Mouse (Mus musculus) gastrocnemius, adult 2 months (tissue): ENCODE measurements at regions not wholly inside any gene's neighbourhood (a gene's known extent, or its start where the extent isn't known, plus 50 kb on each side); places are given as distances from the start of the nearest gene placed in this dataset.

Experiments
- DNase-seq: peaks from one replicate; pipeline ENCODE4 v3.0.0; 2022
- H3K27ac ChIP-seq: fragments of 200-600 bp; 2 replicates; pipeline ENCODE4 v1.8.1; 2022; ENCODE audit warnings: mild to moderate bottlenecking
- H3K4me3 ChIP-seq: fragments of 200-600 bp; 2 replicates; pipeline ENCODE4 v1.8.1; 2022; ENCODE audit warnings: mild to moderate bottlenecking, moderate library complexity
- CTCF ChIP-seq: fragments of 200-600 bp; IDR thresholded peaks from 2 replicates; pipeline ENCODE4 v1.8.1; 2022; ENCODE audit warnings: antibody characterized with exemption, mild to moderate bottlenecking, moderate library complexity
- intact Hi-C: fragments of 180-260 bp; cut with DNase I; formaldehyde crosslinking; loops from one replicate; pipeline ENCODE4 v1.15.1; 2025

GRCm38 (mm10) chr8:89439304-89439703, 395.3 kb upstream of the Sall1 start:
- H3K4me3 ChIP-seq, result no peak overlapping the region
- no peak for DNase-seq
- H3K27ac ChIP-seq, result no peak overlapping the region
- no peak for TF ChIP-seq CTCF
- intact Hi-C loops, result no loop called here

DNA sequence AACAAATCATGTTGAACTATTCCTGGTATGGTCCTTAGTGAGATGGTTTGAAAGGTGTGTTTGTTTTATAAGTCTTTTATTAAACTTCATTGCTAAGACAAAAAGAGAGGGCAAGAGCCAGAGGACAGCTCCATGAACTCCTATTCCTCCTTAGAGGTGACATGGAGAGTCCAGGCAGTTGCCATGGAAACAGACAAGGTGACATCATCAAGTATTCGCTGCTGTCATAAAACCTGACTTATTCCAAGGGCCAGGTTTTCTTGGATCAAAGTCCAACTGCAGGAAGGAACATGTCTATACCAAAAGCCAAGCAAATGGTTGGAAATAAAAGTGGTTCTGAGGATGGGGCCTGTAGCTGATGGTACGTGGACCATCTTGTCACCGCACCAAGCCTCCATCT, 383.0 kb upstream of the Sall1 start:
- DNase-seq, result no peak
- Histone ChIP-seq H3K27ac (no peak overlapping the region), H3K4me3 (no peak overlapping the region)
- intact Hi-C loops, result no loop called here
- no peak for TF ChIP-seq CTCF

GRCm38 (mm10) chr8:89415287-89415686, 371.3 kb upstream of the Sall1 start:
- TF ChIP-seq CTCF, result no peak
- intact Hi-C loops, result no loop called here

DNA sequence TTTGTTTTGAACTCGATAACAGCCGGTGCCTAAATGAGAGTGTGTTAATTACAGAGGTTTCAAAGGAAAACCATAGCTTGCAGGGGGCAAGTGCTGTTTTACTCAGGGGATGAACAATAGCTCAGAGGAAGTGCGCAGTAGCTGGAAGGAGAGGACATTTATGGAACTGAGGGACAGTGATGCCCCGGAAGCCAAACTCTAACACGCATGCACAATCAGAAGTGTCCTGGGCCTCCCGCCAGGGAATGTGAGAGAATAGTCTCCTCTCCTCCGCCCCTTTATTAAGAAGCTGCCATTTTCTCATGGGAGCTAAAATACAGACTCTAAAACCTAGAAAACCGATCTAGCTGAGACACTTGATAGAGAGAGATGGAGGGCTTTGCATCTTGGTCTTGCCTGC, 368.5 kb upstream of the Sall1 start:
- Histone ChIP-seq H3K4me3 (no peak overlapping the region), H3K27ac (no peak overlapping the region)
- intact Hi-C loops, result no loop called here
- no peak for TF ChIP-seq CTCF
- DNase-seq, result no peak

More at GRCm38 (mm10) chr8:89415287-89415686, 371.3 kb upstream of the Sall1 start:
- Histone ChIP-seq H3K27ac (no peak overlapping the region), H3K4me3 (no peak overlapping the region)
- no peak for DNase-seq

- TF ChIP-seq CTCF, result no peak
- intact Hi-C loops, result no loop called here
- Histone ChIP-seq H3K27ac (no peak overlapping the region), H3K4me3 (no peak overlapping the region)
- DNase-seq, result no peak
Measured at GRCm38 (mm10) chr8:89412046-89412445, 368.1 kb upstream of the Sall1 start.

DNA sequence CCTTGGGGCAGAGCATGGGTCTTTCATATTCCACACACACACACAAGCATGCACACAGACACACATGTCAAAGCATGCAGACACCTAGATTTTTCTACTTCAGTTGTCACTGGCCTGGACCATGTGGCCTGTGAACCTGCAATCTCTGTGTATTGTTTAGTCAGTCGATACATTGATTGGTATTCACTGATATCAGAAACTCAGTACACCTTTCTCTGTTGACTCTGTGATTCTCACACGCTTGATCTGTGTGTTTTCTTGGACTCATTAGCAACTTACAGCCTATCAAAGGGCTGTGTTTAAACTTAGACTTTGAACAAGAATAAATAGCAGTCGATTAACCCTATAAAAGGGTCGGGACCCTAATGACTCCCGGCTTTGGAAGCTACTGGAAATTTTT, 362.7 kb upstream of the Sall1 start:
- no peak for TF ChIP-seq CTCF
- intact Hi-C loops, result no loop called here
- Histone ChIP-seq H3K27ac (no peak overlapping the region), H3K4me3 (no peak overlapping the region)
- DNase-seq, result no peak

GRCm38 (mm10) chr8:89404287-89404686, 360.3 kb upstream of the Sall1 start:
- no peak for DNase-seq
- no peak for TF ChIP-seq CTCF
- no peak overlapping the region for H3K27ac ChIP-seq
- H3K4me3 ChIP-seq, result no peak overlapping the region
- intact Hi-C loops, result no loop called here

GRCm38 (mm10) chr8:89396673-89397072, 352.7 kb upstream of the Sall1 start:
- Histone ChIP-seq H3K27ac (no peak overlapping the region), H3K4me3 (no peak overlapping the region)
- intact Hi-C loops, result no loop called here
- no peak for TF ChIP-seq CTCF
- DNase-seq, result no peak

DNA sequence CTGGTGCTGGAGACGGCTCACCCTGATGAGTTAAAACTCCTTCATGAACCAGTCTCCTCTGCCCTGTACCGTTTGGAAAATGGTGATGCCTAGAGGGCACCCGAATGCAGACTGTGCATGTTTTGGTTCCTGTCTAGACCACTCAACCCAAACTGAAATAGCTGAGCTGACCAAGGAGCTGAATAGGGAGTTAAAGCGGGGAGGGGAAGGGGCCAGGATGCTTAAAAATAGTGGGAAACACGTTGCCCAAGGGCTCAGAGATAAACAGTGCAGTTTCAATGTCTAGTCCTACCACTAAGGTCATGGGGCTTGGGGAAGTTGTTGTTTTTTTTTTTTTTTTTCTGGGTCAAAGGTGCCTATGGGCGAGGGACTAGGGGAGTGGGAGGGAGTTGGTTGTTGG, 348.8 kb upstream of the Sall1 start:
- intact Hi-C loops, result no loop called here
- H3K4me3 ChIP-seq, result no peak overlapping the region
- TF ChIP-seq CTCF, result no peak
- no peak overlapping the region for H3K27ac ChIP-seq
- no peak for DNase-seq

GRCm38 (mm10) chr8:89388761-89389160, 344.8 kb upstream of the Sall1 start:
- intact Hi-C loops, result no loop called here
- TF ChIP-seq CTCF, result no peak
- Histone ChIP-seq H3K4me3 (no peak overlapping the region), H3K27ac (no peak overlapping the region)
- DNase-seq, result no peak

- no peak for TF ChIP-seq CTCF
- Histone ChIP-seq H3K4me3 (no peak overlapping the region), H3K27ac (no peak overlapping the region)
- no peak for DNase-seq
- intact Hi-C loops, result no loop called here
Measured at GRCm38 (mm10) chr8:89387295-89387694, 343.3 kb upstream of the Sall1 start.

DNA sequence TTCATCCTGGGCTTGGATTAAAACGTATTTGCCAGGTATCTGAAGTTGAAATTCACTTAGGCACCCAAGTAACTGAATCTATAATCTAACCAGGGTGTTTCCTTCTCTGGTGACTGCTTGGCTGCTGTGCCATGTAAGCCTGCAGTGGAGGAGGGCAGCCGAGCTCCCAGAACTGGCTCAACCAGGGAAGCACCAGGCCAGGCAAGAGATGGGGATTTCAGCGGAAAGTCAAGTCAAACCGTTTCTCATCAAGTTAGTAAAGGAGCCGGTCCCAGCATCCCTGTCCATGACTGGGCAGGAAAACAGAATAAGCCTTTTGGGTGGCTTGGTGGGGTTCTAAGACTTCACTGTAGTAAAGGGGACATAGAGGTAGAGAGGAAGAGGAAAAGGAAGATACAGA, 341.1 kb upstream of the Sall1 start:
- intact Hi-C loops, result no loop called here
- H3K4me3 ChIP-seq, result no peak overlapping the region
- no peak for TF ChIP-seq CTCF
- DNase-seq, result no peak
- no peak overlapping the region for H3K27ac ChIP-seq

DNA sequence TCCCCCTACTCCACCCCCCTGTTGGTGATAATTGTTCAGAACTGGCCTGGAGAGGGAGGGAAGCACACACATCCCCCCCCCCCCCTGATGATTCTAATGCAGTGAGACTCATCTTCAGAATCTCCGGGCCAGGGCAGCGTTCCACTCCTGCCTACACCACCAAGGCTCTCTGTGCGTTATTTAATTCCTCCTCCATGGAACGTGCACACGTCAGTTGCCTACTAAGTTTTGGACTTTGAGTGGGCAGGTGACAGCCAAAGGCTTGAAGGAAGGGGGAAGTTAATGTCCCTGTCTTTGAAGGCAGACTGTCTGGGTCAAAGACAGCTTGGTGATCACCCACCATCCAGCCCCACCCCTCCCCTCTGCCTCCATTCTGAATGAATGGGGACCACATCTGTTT, 339.8 kb upstream of the Sall1 start:
- no peak for DNase-seq
- Histone ChIP-seq H3K4me3 (no peak overlapping the region), H3K27ac (no peak overlapping the region)
- TF ChIP-seq CTCF, result no peak
- intact Hi-C loops, result no loop called here

- intact Hi-C loops, result no loop called here
- no peak for TF ChIP-seq CTCF
- H3K4me3 ChIP-seq, result no peak overlapping the region
- no peak overlapping the region for H3K27ac ChIP-seq
- no peak for DNase-seq
Measured at GRCm38 (mm10) chr8:89382538-89383380, 338.8 kb upstream of the Sall1 start.
